Mouse (Mus musculus): ENCODE results near the gene Clrn2. TPM values are rescaled to one million over a fixed set of nuclear protein-coding genes. Genes with fewer than 3 reads are reported as not detected.
"Not testable (repeated sequence)": the region's sequence is repeated elsewhere in the genome, so short reads cannot be mapped to it uniquely, and the experiment has no call there.

Gene Clrn2
- not detected in 2 replicates for polyA plus RNA-seq (2015; fragmentation: Nextera tagmentation; extraction: Ambion mirVana)

GRCm38 (mm10) chr5:45453451-45453850, at the start of gene Clrn2:
Gene Clrn2 (plus strand): TSS chr5:45453751.
- 46% methylated on average over 6 of the region's 6 CpGs for WGBS
- Histone ChIP-seq H3K4me3 (no peak within 1 kb of the TSS), H3K4me1 (peaks cover 11% of the 10 kb centered on the region), H3K27ac (no peak within 1 kb of the TSS), H3K4me2 (no peak within 1 kb of the TSS), H3K27me3 (no peaks in the 10 kb centered on the region), H3K9ac (no peak within 1 kb of the TSS), H3K36me3 (no peaks in the 10 kb centered on the region), H3K9me3 (no peaks in the 10 kb centered on the region)
- ATAC-seq (ENCODE audit: insufficient number of reproducible peaks, insufficient read depth, low FRiP score, low TSS enrichment, low read depth), result no peak

GRCm38 (mm10) chr5:45406129-45406528, 47.4 kb upstream of the Clrn2 start:
- ATAC-seq (ENCODE audit: insufficient number of reproducible peaks, insufficient read depth, low FRiP score, low TSS enrichment, low read depth), result no peak
- 76% methylated on average over 2 of the region's 2 CpGs for WGBS
- Histone ChIP-seq H3K4me3 (no peak overlapping the region), H3K9me3 (no peaks in the 10 kb centered on the region), H3K27ac (no peak overlapping the region), H3K4me1 (no peaks in the 10 kb centered on the region), H3K4me2 (no peak overlapping the region), H3K36me3 (no peaks in the 10 kb centered on the region), H3K27me3 (no peaks in the 10 kb centered on the region), H3K9ac (no peak overlapping the region)

- Histone ChIP-seq H3K9me3 (no peaks in the 10 kb centered on the region), H3K27me3 (no peaks in the 10 kb centered on the region), H3K4me1 (no peaks in the 10 kb centered on the region), H3K4me2 (no peak overlapping the region), H3K27ac (no peak overlapping the region), H3K36me3 (no peaks in the 10 kb centered on the region), H3K4me3 (no peak overlapping the region), H3K9ac (no peak overlapping the region)
- WGBS, result 86% methylated on average over 3 of the region's 3 CpGs
- ATAC-seq (ENCODE audit: insufficient number of reproducible peaks, insufficient read depth, low FRiP score, low TSS enrichment, low read depth), result no peak
Observed at GRCm38 (mm10) chr5:45416478-45416877, 37.1 kb upstream of the Clrn2 start.

GRCm38 (mm10) chr5:45417859-45418443, 35.6 kb upstream of the Clrn2 start:
- no peak overlapping the region for H3K4me3 ChIP-seq
- ATAC-seq (ENCODE audit: insufficient number of reproducible peaks, insufficient read depth, low FRiP score, low TSS enrichment, low read depth), result no peak

GRCm38 (mm10) chr5:45419841-45420638, 33.5 kb upstream of the Clrn2 start:
- Histone ChIP-seq H3K27ac (no peak overlapping the region), H3K27me3 (no peaks in the 10 kb centered on the region), H3K36me3 (no peaks in the 10 kb centered on the region), H3K4me3 (no peak overlapping the region), H3K4me1 (no peaks in the 10 kb centered on the region; the same call in 1 of the 2 replicates), H3K4me2 (no peak overlapping the region), H3K9ac (no peak overlapping the region), H3K9me3 (no peaks in the 10 kb centered on the region)
- WGBS, result 78% methylated on average over 10 of the region's 10 CpGs
- ATAC-seq (ENCODE audit: insufficient number of reproducible peaks, insufficient read depth, low FRiP score, low TSS enrichment, low read depth), result peak; percentile 64; the same call in 1 of the 2 replicates

More at GRCm38 (mm10) chr5:45417859-45418443, 35.6 kb upstream of the Clrn2 start:
- no peak overlapping the region for H3K9ac ChIP-seq
- no peak overlapping the region for H3K27ac ChIP-seq
- 76% methylated on average over 3 of the region's 3 CpGs for WGBS
- no peak overlapping the region for H3K4me2 ChIP-seq
- H3K27me3 ChIP-seq, result no peaks in the 10 kb centered on the region
- no peaks in the 10 kb centered on the region; the same call in 1 of the 2 replicates for H3K4me1 ChIP-seq
- no peaks in the 10 kb centered on the region for H3K36me3 ChIP-seq
- no peaks in the 10 kb centered on the region for H3K9me3 ChIP-seq

GRCm38 (mm10) chr5:45421881-45422844, 31.4 kb upstream of the Clrn2 start:
- Histone ChIP-seq H3K9ac (no peak overlapping the region), H3K27ac (no peak overlapping the region), H3K9me3 (no peaks in the 10 kb centered on the region), H3K4me3 (no peak overlapping the region), H3K27me3 (no peaks in the 10 kb centered on the region), H3K36me3 (no peaks in the 10 kb centered on the region), H3K4me2 (no peak overlapping the region), H3K4me1 (no peaks in the 10 kb centered on the region; the same call in 1 of the 2 replicates)
- ATAC-seq (ENCODE audit: insufficient number of reproducible peaks, insufficient read depth, low FRiP score, low TSS enrichment, low read depth), result no peak
- 55% methylated on average over 12 of the region's 12 CpGs for WGBS

GRCm38 (mm10) chr5:45424021-45424886, 29.3 kb upstream of the Clrn2 start:
- Histone ChIP-seq H3K27me3 (no peaks in the 10 kb centered on the region), H3K27ac (no peak overlapping the region), H3K36me3 (no peaks in the 10 kb centered on the region), H3K4me2 (no peak overlapping the region), H3K9ac (no peak overlapping the region), H3K9me3 (no peaks in the 10 kb centered on the region), H3K4me3 (no peak overlapping the region), H3K4me1 (no peaks in the 10 kb centered on the region; the same call in 1 of the 2 replicates)
- no peak for ATAC-seq (ENCODE audit: insufficient number of reproducible peaks, insufficient read depth, low FRiP score, low TSS enrichment, low read depth)
- 41% methylated on average over 8 of the region's 8 CpGs for WGBS

GRCm38 (mm10) chr5:45425771-45426170, 27.8 kb upstream of the Clrn2 start:
- not testable (repeated sequence) for ATAC-seq (ENCODE audit: insufficient number of reproducible peaks, insufficient read depth, low FRiP score, low TSS enrichment, low read depth); H3K27ac ChIP-seq; H3K4me2 ChIP-seq; H3K27me3 ChIP-seq; H3K36me3 ChIP-seq; H3K4me3 ChIP-seq; H3K4me1 ChIP-seq; H3K9me3 ChIP-seq; H3K9ac ChIP-seq
- 61% methylated on average over 1 of the region's 1 CpGs for WGBS

GRCm38 (mm10) chr5:45426416-45427034, 27.0 kb upstream of the Clrn2 start:
- no peak overlapping the region for H3K4me3 ChIP-seq
- peaks cover under 1% of the 10 kb centered on the region; the same call in 1 of the 2 replicates for H3K36me3 ChIP-seq
- WGBS, result 91% methylated on average over 1 of the region's 1 CpGs
- no peak overlapping the region for H3K27ac ChIP-seq
- no peaks in the 10 kb centered on the region for H3K27me3 ChIP-seq
- H3K9me3 ChIP-seq, result no peaks in the 10 kb centered on the region
- H3K9ac ChIP-seq, result no peak overlapping the region
- no peak for ATAC-seq (ENCODE audit: insufficient number of reproducible peaks, insufficient read depth, low FRiP score, low TSS enrichment, low read depth)
- no peak overlapping the region for H3K4me2 ChIP-seq
- H3K4me1 ChIP-seq, result no peaks in the 10 kb centered on the region; the same call in 1 of the 2 replicates

- ATAC-seq (ENCODE audit: insufficient number of reproducible peaks, insufficient read depth, low FRiP score, low TSS enrichment, low read depth), result no peak
- Histone ChIP-seq H3K36me3 (peaks cover 13% of the 10 kb centered on the region), H3K27ac (no peak overlapping the region), H3K27me3 (no peaks in the 10 kb centered on the region), H3K9me3 (no peaks in the 10 kb centered on the region), H3K4me2 (no peak overlapping the region), H3K4me1 (no peaks in the 10 kb centered on the region), H3K9ac (no peak overlapping the region), H3K4me3 (no peak overlapping the region)
- 96% methylated on average over 7 of the region's 7 CpGs for WGBS
Observed at GRCm38 (mm10) chr5:45427891-45428290, 25.7 kb upstream of the Clrn2 start.

All from embryonic facial prominence, embryonic 13.5 days (tissue).